Mouse (Mus musculus): ENCODE measurements around the gene Tom1l1. TPM values are rescaled to one million over a fixed set of nuclear protein-coding genes. Genes with fewer than 3 reads are reported as not detected.
"Not testable (repeated sequence)": the region's sequence is repeated elsewhere in the genome, so short reads cannot be mapped to it uniquely, and the experiment has no call there.

Tom1l1 gene
- 1.7 TPM in 2 replicates for polyA plus RNA-seq (2012; ENCODE audit: insufficient read depth, insufficient read length, missing spikeins)

GRCm38 (mm10) chr11:90687460-90688416 lies at the start of gene Tom1l1:
TSS of gene Tom1l1 (minus strand) at chr11:90688366.
- Histone ChIP-seq H3K4me3 (ENCODE audit: insufficient read depth, low read length) (peak within 1 kb of the TSS; percentile 70), H3K27ac (ENCODE audit: insufficient read depth, low read depth, low read length) (no peak within 1 kb of the TSS), H3K4me1 (ENCODE audit: control insufficient read depth, insufficient read depth, low read length) (peaks cover 6% of the 10 kb centered on the region)
- no peak for TF ChIP-seq POLR2A (IDR thresholded peaks at IDR 0.05; ENCODE audit: borderline replicate concordance, low read depth, low read length)
- TF ChIP-seq CTCF (IDR thresholded peaks at IDR 0.05; ENCODE audit: low read depth, low read length) = no peak

DNA sequence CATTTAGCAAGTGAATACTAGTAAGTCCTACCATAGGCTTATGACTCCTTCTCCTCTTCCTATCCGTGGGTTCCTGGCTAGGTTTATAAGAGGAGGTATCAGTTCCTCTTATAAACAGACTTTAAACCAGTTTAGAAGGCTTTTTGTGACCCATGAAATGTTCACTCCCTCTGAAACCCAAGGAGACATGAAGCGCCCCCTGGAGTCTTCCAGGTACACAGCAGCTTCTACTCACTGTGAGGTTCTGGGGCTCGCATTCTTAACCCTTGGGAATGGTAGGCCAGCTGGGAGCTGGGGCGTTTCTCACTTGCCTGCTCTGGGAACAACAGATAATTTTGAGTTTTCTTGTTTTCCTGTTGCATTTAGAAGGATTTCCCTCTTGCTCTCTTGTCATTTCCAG lies 45.4 kb upstream of the Tom1l1 start:
- Histone ChIP-seq H3K27ac (ENCODE audit: insufficient read depth, low read depth, low read length) (no peak overlapping the region), H3K4me3 (ENCODE audit: insufficient read depth, low read length) (no peak overlapping the region), H3K4me1 (ENCODE audit: control insufficient read depth, insufficient read depth, low read length) (no peaks in the 10 kb centered on the region)
- no peak for TF ChIP-seq CTCF (IDR thresholded peaks at IDR 0.05; ENCODE audit: low read depth, low read length)
- TF ChIP-seq POLR2A (IDR thresholded peaks at IDR 0.05; ENCODE audit: borderline replicate concordance, low read depth, low read length) = no peak

DNA sequence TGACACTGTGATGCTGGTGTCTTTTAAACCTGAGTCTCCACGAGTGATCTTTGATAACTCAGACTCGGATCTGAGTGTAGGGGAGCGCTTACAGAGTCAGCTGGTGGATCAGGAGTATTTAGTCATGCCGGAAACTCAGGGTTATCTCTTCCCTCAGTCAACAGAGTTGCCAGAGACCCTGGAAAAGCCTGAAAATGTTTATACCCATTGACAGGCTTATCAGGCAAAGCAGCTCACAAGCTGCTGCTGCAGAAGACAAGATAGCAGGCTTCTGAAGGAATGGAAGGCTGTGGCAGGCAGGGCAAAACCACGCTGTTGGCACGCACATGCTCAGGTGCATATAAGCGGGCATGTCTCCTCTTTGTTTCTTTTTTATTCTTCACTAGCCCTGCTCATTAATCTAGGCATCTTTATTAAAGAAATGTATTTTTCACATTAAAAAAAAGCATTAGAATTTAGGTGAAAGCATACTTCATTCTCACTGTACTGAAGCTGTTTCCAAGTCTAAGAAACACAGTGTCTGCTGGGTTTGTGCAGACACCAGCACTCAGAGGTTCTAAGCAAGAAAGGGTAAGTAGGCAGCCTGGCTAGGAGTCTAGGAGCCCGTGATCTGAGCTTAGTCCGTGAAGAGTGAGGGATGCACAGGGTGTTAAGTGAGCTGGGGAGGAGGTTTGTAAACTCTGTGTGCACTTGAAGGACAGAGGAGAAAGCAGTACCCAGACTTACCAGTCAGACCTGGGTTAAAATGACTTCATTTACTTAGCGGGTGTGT lies 39.4 kb upstream of the Tom1l1 start:
- Histone ChIP-seq H3K27ac (ENCODE audit: insufficient read depth, low read depth, low read length) (no peak overlapping the region), H3K4me3 (ENCODE audit: insufficient read depth, low read length) (no peak overlapping the region), H3K4me1 (ENCODE audit: control insufficient read depth, insufficient read depth, low read length) (no peaks in the 10 kb centered on the region)
- TF ChIP-seq POLR2A (IDR thresholded peaks at IDR 0.05; ENCODE audit: borderline replicate concordance, low read depth, low read length) (no peak), CTCF (IDR thresholded peaks at IDR 0.05; ENCODE audit: low read depth, low read length) (no peak)

DNA sequence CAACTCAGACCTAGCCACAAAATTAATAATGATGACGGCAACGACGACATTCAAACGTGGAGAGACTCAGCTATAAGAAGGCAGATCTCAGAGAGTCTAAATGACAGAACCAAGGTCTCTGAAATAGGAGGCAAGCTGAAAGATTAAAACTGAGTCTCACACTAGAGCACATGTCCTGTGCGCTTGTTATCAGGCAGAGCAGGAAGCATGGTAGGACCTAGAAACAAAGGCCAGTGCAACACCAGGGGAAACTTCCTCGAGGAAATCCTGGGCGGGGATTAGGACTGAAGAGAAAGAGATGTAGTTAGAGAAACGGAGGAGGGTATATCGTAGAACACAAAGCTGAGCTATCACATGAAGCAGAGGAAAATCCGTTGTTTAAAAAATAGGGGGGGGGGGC lies 38.6 kb upstream of the Tom1l1 start:
- H3K4me3 ChIP-seq (ENCODE audit: insufficient read depth, low read length) = no peak overlapping the region
- H3K27ac ChIP-seq (ENCODE audit: insufficient read depth, low read depth, low read length) = no peak overlapping the region
- H3K4me1 ChIP-seq (ENCODE audit: control insufficient read depth, insufficient read depth, low read length) = no peaks in the 10 kb centered on the region
- TF ChIP-seq CTCF (IDR thresholded peaks at IDR 0.05; ENCODE audit: low read depth, low read length) = no peak
- TF ChIP-seq POLR2A (IDR thresholded peaks at IDR 0.05; ENCODE audit: borderline replicate concordance, low read depth, low read length) = no peak

DNA sequence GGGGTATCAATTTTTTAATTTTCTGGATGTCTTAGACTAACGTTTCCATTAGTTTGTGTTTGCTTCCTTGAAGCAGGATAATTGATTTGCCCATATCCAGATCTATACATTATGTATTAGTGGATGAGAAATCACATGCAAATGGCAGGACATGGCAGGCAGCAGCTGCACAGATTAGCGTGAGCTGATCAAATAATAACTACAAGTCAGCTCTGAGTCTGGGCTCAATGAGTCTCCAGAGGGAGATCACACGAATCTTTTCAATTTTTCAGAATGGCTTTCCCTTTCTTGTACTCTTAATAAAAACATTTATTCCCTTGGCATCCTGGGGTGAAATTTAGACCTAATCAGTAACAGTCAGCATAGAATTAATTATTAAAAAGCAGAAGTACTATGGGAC lies 34.1 kb upstream of the Tom1l1 start:
- no peak overlapping the region for H3K27ac ChIP-seq (ENCODE audit: insufficient read depth, low read depth, low read length)
- H3K4me1 ChIP-seq (ENCODE audit: control insufficient read depth, insufficient read depth, low read length) = no peaks in the 10 kb centered on the region
- H3K4me3 ChIP-seq (ENCODE audit: insufficient read depth, low read length) = no peak overlapping the region
- TF ChIP-seq CTCF (IDR thresholded peaks at IDR 0.05; ENCODE audit: low read depth, low read length) = no peak
- no peak for TF ChIP-seq POLR2A (IDR thresholded peaks at IDR 0.05; ENCODE audit: borderline replicate concordance, low read depth, low read length)

DNA sequence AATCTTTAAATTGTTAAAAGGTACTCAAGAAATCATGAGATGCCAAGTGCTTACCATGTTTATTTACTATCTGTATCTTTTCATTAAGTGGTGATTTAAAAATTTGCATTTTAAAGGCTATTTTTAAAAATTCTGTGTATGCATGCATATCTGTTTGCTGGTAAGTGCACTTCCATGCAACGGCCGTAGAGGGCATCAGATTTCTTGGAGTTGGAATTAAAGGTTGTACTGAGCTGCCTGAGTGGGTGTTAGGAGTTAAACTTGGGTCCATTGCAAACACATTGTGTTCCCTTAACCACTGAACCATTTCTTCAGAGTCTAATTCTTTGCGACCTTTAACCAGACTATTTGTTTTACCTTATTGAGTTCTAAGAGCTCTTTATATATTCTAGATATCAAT lies 29.6 kb upstream of the Tom1l1 start:
- Histone ChIP-seq H3K27ac (ENCODE audit: insufficient read depth, low read depth, low read length) (no peak overlapping the region), H3K4me3 (ENCODE audit: insufficient read depth, low read length) (no peak overlapping the region), H3K4me1 (ENCODE audit: control insufficient read depth, insufficient read depth, low read length) (no peaks in the 10 kb centered on the region)
- TF ChIP-seq CTCF (IDR thresholded peaks at IDR 0.05; ENCODE audit: low read depth, low read length) (no peak), POLR2A (IDR thresholded peaks at IDR 0.05; ENCODE audit: borderline replicate concordance, low read depth, low read length) (no peak)

DNA sequence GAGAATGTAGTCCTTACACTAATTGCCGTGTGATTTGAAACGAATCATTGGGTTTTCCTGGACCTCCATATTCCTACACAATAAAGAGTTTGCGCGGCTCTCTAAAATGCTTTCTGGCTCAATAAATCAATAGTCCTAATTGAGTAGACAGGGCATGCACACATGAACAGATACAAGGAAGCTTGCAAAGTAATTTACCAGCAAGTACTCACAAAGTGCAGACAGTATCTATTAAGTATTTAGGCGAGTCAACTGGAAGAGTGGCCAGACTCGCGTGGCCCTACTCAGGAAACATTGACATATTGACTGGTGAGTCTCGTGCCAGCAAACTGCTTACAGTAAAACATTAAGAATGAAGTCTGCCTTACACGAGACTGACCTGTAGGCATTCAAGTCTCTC lies 23.4 kb upstream of the Tom1l1 start:
- TF ChIP-seq POLR2A (IDR thresholded peaks at IDR 0.05; ENCODE audit: borderline replicate concordance, low read depth, low read length) (no peak), CTCF (IDR thresholded peaks at IDR 0.05; ENCODE audit: low read depth, low read length) (no peak)
- Histone ChIP-seq H3K4me3 (ENCODE audit: insufficient read depth, low read length) (no peak overlapping the region), H3K4me1 (ENCODE audit: control insufficient read depth, insufficient read depth, low read length) (no peaks in the 10 kb centered on the region), H3K27ac (ENCODE audit: insufficient read depth, low read depth, low read length) (no peak overlapping the region)

GRCm38 (mm10) chr11:90707134-90707533 lies 19.0 kb upstream of the Tom1l1 start:
- H3K27ac ChIP-seq (ENCODE audit: insufficient read depth, low read depth, low read length); H3K4me1 ChIP-seq (ENCODE audit: control insufficient read depth, insufficient read depth, low read length); H3K4me3 ChIP-seq (ENCODE audit: insufficient read depth, low read length): not testable (repeated sequence)

- Histone ChIP-seq H3K4me3 (ENCODE audit: insufficient read depth, low read length) (no peak overlapping the region), H3K4me1 (ENCODE audit: control insufficient read depth, insufficient read depth, low read length) (0 out of 2 replicates have a peak, but pooled peaks cover 2% of the 10 kb centered on the region), H3K27ac (ENCODE audit: insufficient read depth, low read depth, low read length) (no peak overlapping the region)
- TF ChIP-seq POLR2A (IDR thresholded peaks at IDR 0.05; ENCODE audit: borderline replicate concordance, low read depth, low read length) = no peak
- TF ChIP-seq CTCF (IDR thresholded peaks at IDR 0.05; ENCODE audit: low read depth, low read length) = peak; percentile 50
Measured at GRCm38 (mm10) chr11:90697480-90698240, 9.5 kb upstream of the Tom1l1 start.
